Mouse (Mus musculus): ENCODE measurements around the gene Ptp4a2. TPM values are rescaled to one million over a fixed set of nuclear protein-coding genes. Genes with fewer than 3 reads are reported as not detected.
"Not testable (repeated sequence)": the region's sequence is repeated elsewhere in the genome, so short reads cannot be mapped to it uniquely, and the experiment has no call there.

Gene Ptp4a2
- total RNA-seq (2021): 100 to 1,000 TPM; 123 to 132 TPM
- long read RNA-seq, experiment 1, transcript Ptp4a2-201 (6 exons, 3,646 nt): major isoform, 50 of 87 reads
- long read RNA-seq, experiment 1, transcript Ptp4a2-207 (6 exons, 3,382 nt): minor isoform, 7 of 87 reads
- long read RNA-seq, experiment 1, partial matches to known transcripts: 1 of 87 reads
- long read RNA-seq, experiment 1, other reads (novel, unspliced or antisense): 29 of 87 reads
- long read RNA-seq, experiment 2, transcript Ptp4a2-201 (6 exons, 3,646 nt): major isoform, 44 of 89 reads
- long read RNA-seq, experiment 2, partial matches to known transcripts: 5 of 89 reads
- long read RNA-seq, experiment 2, other reads (novel, unspliced or antisense): 37 of 89 reads

GRCm38 (mm10) chr4:129810798-129811604, at the start of gene Ptp4a2:
Gene Ptp4a2, plus strand, starts transcription at chr4:129811219.
- DNase-seq (ENCODE audit: low spot score in 2 of 2): peak in 1 of 2 experiments; percentile 19

- no peak for DNase-seq (ENCODE audit: low spot score in 2 of 2)
These were observed 49.4 kb upstream of the Ptp4a2 start for GRCm38 (mm10) chr4:129761606-129762005.

GRCm38 (mm10) chr4:129762496-129762895, 48.5 kb upstream of the Ptp4a2 start:
- DNase-seq (ENCODE audit: low spot score in 2 of 2): not testable (repeated sequence)

GRCm38 (mm10) chr4:129765351-129765750, 45.7 kb upstream of the Ptp4a2 start:
- no peak for DNase-seq (ENCODE audit: low spot score in 2 of 2)

- no peak for DNase-seq (ENCODE audit: low spot score in 2 of 2)
These were observed 43.2 kb upstream of the Ptp4a2 start for GRCm38 (mm10) chr4:129767782-129768181.

GRCm38 (mm10) chr4:129768742-129769141, 42.3 kb upstream of the Ptp4a2 start:
- not testable (repeated sequence) for DNase-seq (ENCODE audit: low spot score in 2 of 2)

GRCm38 (mm10) chr4:129770600-129770999, 40.4 kb upstream of the Ptp4a2 start:
- DNase-seq (ENCODE audit: low spot score in 2 of 2): no peak

GRCm38 (mm10) chr4:129771314-129771671, 39.7 kb upstream of the Ptp4a2 start:
- DNase-seq (ENCODE audit: low spot score in 2 of 2): peak in 1 of 2 experiments; percentile 12

GRCm38 (mm10) chr4:129771672-129772521, 39.1 kb upstream of the Ptp4a2 start:
- peak in 1 of 2 experiments; percentile 15 for DNase-seq (ENCODE audit: low spot score in 2 of 2)

GRCm38 (mm10) chr4:129781881-129782675, 28.9 kb upstream of the Ptp4a2 start:
- peak; percentile 22 to 43 for DNase-seq (ENCODE audit: low spot score in 2 of 2)

GRCm38 (mm10) chr4:129782857-129783331, 28.1 kb upstream of the Ptp4a2 start:
- no peak for DNase-seq (ENCODE audit: low spot score in 2 of 2)

GRCm38 (mm10) chr4:129783506-129783905, 27.5 kb upstream of the Ptp4a2 start:
- DNase-seq (ENCODE audit: low spot score in 2 of 2): no peak

GRCm38 (mm10) chr4:129785178-129785577, 25.8 kb upstream of the Ptp4a2 start:
- peak; percentile 71 to 92 for DNase-seq (ENCODE audit: low spot score in 2 of 2)

GRCm38 (mm10) chr4:129788693-129789092, 22.3 kb upstream of the Ptp4a2 start:
- DNase-seq (ENCODE audit: low spot score in 2 of 2): no peak

GRCm38 (mm10) chr4:129789635-129790034, 21.4 kb upstream of the Ptp4a2 start:
- no peak for DNase-seq (ENCODE audit: low spot score in 2 of 2)

- no peak for DNase-seq (ENCODE audit: low spot score in 2 of 2)
These were observed 20.5 kb upstream of the Ptp4a2 start for GRCm38 (mm10) chr4:129790475-129790874.

- DNase-seq (ENCODE audit: low spot score in 2 of 2): peak in 1 of 2 experiments; percentile 53
These were observed 19.6 kb upstream of the Ptp4a2 start for GRCm38 (mm10) chr4:129791399-129791798.

- no peak for DNase-seq (ENCODE audit: low spot score in 2 of 2)
These were observed 18.3 kb upstream of the Ptp4a2 start for GRCm38 (mm10) chr4:129792666-129793202.

- DNase-seq (ENCODE audit: low spot score in 2 of 2): no peak
These were observed 17.2 kb upstream of the Ptp4a2 start for GRCm38 (mm10) chr4:129793713-129794329.

All from layer of hippocampus, postnatal 14 days (tissue).